Mouse (Mus musculus) gastrocnemius, postnatal 25 days (tissue): ENCODE data around the gene Adcy1. TPM values are rescaled to one million over a fixed set of nuclear protein-coding genes. Genes with fewer than 3 reads are reported as not detected.
"Not testable (repeated sequence)": the region's sequence is repeated elsewhere in the genome, so short reads cannot be mapped to it uniquely, and the experiment has no call there.

ENCODE experiments used
- DNase-seq: peaks from one replicate; pipeline ENCODE4 v3.0.0; 2022
- total RNA-seq, 2 experiments: library from RNA; stranded (reverse); gene quantifications; 1 replicate in 1 of 2; 2 replicates in 1 of 2; pipeline ENCODE4 v1.2.3; 2021

Adcy1 gene
- total RNA-seq, 2 experiments from 2014 or later: 1.2 to 1.6 TPM

DNA sequence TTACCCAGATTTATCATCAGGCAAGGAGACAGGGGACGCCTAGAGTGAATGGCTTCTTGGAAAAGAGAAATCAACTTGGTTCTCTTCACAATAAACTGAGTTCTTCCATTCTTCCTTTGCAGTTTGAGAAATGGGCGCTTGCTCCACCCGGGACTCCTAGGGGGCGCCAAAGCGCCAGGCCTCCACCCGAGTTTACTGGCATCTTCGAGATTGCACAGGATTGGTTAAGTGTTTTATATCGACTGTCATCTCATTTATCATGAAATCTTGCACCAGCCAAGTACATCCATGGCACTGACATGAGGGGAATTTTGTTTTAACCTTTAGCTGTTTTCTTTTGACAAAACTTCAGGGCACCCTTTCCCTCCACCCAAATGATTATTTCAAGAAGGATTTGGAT lies 152.4 kb downstream of the Adcy1 start:
- DNase-seq: peak; percentile 34

DNA sequence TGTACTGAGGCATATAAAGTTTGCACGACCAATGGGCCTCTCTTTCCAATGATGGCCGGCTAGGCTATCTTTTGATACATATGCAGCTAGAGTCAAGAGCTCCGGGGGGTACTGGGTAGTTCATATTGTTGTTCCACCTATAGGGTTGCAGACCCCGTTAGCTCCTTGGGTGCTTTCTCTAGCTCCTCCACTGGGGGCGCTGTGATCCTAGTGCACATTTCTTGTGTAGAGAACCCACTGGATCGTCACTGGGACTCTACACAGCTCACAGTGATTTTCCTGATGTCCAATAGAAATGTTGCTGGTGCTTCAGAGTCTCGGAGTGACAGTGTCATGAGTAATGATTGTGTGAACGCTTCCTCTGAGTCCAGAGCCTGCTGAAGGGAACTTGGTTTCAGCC lies 158.5 kb downstream of the Adcy1 start:
- not testable (repeated sequence) for DNase-seq

DNA sequence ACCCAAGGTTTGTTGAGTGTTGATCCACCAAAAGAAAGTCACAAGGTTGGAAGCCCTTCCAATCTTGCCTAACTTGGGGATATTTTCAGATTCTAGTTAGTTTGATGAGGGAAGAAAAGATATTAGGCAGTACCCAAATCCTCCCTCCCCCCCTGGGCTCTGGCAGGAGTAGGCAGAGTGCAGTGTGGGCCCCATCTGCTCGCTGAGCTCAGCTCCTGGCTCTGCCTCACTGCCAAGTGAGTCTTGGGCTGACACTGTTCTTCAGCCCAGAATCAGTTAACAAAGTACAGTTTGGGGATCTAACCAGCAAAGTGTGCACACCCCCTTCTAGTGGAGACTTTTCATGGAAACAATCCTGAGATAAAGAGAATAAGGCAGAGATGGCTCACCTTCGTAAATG lies 162.9 kb downstream of the Adcy1 start:
- no peak for DNase-seq

DNA sequence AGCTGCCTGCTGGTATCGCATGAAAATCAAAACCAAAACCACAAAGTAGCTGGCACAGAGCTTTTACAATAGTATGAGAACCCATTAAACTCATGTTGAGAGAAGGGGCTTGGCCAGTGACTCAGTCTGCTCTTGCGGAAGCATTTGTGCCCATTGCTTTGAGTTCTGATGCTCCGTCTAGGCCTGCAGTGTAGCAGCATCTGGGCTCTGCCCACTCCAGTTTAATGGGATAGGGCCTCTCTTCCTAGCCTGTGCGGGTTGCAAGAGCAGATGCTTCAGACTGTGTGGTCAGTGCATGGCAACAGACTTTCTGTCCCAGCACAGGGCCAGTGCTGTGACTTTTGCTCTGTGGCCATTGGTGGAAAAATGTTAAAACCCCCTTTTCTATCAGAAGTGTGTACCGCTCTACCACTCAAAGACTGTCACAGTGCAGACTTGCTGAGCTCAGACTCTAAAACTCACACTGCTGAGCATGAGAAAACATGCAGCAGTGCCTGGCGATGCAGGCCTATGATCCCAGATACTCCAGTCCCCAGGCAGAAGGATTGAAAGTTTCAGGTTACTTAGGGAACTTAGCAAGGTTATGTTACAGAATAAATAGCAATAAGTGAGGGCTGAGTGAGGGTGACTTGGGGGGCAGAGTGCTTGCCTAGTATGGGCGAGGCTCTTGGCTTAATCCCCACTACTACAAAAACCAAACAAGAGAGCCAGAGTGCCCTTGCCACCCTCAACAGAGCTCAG lies 163.7 kb downstream of the Adcy1 start:
- no peak for DNase-seq

DNA sequence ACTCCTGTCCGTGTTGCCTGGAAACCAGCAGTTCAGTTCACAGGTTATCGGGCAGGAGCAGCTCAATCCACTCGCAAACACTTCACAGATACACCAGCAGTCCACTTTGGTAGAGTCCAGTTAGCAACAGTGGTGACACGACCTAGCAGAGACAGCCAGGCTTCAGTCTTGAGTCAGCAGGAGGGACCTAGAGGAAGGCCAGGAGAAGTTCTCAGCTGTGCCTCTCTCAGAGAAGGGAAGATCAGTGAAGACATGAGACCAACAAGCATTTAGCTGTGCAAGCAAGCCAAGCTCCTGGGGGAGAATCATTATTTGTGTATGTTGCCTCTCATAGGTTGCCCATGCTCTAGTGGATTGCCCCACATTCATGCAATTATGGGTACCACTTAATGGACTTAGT lies 164.8 kb downstream of the Adcy1 start:
- DNase-seq: no peak

Other genes with a start within 250 kb of the Adcy1 start
- not detected for gene Gm11983, start 225.8 kb upstream of the Adcy1 start, total RNA-seq
- not detected for gene Gm11985, start 125.1 kb downstream of the Adcy1 start, total RNA-seq
- not detected for gene Igfbp1, start 134.3 kb downstream of the Adcy1 start, total RNA-seq
- 10 to 100 TPM; 21.2 to 23.2 TPM for gene Igfbp3, start 150.4 kb downstream of the Adcy1 start, total RNA-seq